Mouse (Mus musculus) stomach, embryonic 16.5 days (tissue): ENCODE measurements around the gene Usp6nl. TPM values are rescaled to one million over a fixed set of nuclear protein-coding genes. Genes with fewer than 3 reads are reported as not detected.

ENCODE experiments used
- ATAC-seq: fragments of 200-750 bp; cut with Nextera tagmentation; 2 replicates; pipeline ENCODE4 v1.8.0; 2017; ENCODE audit warnings: moderate number of reproducible peaks, moderate TSS enrichment; ENCODE audit not compliant: insufficient read depth, low FRiP score
- H3K27ac ChIP-seq: fragments of 300-500 bp; sonication (generic); 2 replicates; pipeline ENCODE4 v1.5.1; 2014; ENCODE audit warnings: low read length
- H3K27me3 ChIP-seq: fragments of 300-500 bp; sonication (generic); 2 replicates; pipeline ENCODE4 v1.6.1; 2014; ENCODE audit warnings: low read length, control low read depth, mixed read lengths; ENCODE audit not compliant: control insufficient read depth, insufficient read depth
- H3K36me3 ChIP-seq: fragments of 300-500 bp; sonication (generic); 2 replicates; pipeline ENCODE4 v1.6.1; 2014; ENCODE audit warnings: low read length; ENCODE audit not compliant: control insufficient read depth, insufficient read depth
- H3K4me1 ChIP-seq: fragments of 300-500 bp; sonication (generic); 2 replicates; pipeline ENCODE4 v1.6.1; 2014; ENCODE audit warnings: low read length, control low read depth, mixed read lengths; ENCODE audit not compliant: control insufficient read depth, insufficient read depth
- H3K4me2 ChIP-seq: fragments of 300-500 bp; sonication (generic); 2 replicates; pipeline ENCODE4 v1.6.1; 2014; ENCODE audit warnings: low read depth, low read length, mixed read lengths
- H3K4me3 ChIP-seq: fragments of 300-500 bp; sonication (generic); replicated peaks from 2 replicates; pipeline ENCODE4 v1.5.1; 2014; ENCODE audit warnings: mild to moderate bottlenecking, low read length
- H3K9ac ChIP-seq: fragments of 300-500 bp; sonication (generic); 2 replicates; pipeline ENCODE4 v1.6.1; 2014; ENCODE audit warnings: low read length
- H3K9me3 ChIP-seq: fragments of 300-500 bp; sonication (generic); replicated peaks from 2 replicates; pipeline ENCODE4 v1.6.1; 2016; ENCODE audit warnings: low read length, control low read depth; ENCODE audit not compliant: control insufficient read depth
- WGBS: fragments of 180-500 bp; shearing (Covaris S2); extraction: QIAGEN DNeasy Blood & Tissue Kit; methylation state at CpG from one replicate; pipeline ENCODE4 v1.1.7; 2014; 5-methylcytosine and 5-hydroxymethylcytosine counted together
- polyA plus RNA-seq: library from polyadenylated mRNA; unstranded; fragments of >200 nt; fragmentation: Nextera tagmentation; extraction: Ambion mirVana; gene quantifications from 2 replicates; pipeline ENCODE4 v1.2.1, GENCODE M21; 2015

Usp6nl gene
- polyA plus RNA-seq, 1 experiment from 2014 or later = 9.4 TPM

DNA sequence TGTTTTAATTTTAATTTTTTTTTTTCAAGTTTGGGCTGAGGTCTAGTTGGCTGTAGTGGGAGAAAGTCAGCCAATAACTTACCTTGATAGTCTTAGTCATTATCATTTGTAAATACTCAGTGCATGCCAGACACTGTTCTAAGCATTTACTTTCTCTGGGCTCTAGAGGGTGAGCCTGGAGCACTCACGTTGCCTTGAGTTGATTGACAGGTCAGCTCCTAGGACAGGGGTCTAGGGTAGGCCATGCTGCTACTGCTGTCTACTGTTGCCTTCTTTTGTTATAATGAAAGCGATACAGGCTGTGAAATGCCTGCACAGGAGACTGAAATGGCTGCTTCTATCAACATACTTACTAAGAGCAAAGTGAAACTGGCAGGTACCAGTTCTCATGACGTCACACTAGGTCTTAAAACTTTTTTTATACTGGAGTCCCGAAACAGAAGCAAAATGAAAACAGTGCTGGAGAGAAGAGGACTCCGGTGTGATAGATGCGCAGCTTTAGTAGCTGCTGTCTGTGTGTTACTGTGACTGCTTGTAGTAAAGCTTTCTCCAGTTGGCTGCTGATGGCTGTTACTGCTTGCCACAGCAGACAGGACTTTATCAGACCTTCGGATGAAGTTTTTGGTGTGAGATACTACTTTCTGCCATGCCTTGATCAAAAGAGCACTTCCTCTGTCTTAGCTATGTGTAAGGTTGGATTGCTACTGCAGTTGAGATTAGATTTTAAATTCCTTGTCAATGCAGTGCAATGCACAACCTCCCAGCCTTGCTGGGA, 73.6 kb downstream of the Usp6nl start:
- Histone ChIP-seq H3K36me3 (no peaks in the 10 kb centered on the region), H3K4me1 (peaks cover 5% of the 10 kb centered on the region; the same call in 1 of the 2 replicates), H3K9ac (no peak overlapping the region), H3K4me2 (no peak overlapping the region), H3K4me3 (no peak overlapping the region), H3K27me3 (no peaks in the 10 kb centered on the region), H3K9me3 (no peaks in the 10 kb centered on the region), H3K27ac (no peak overlapping the region)
- WGBS = 63% methylated on average over 7 of the region's 7 CpGs
- no peak for ATAC-seq

GRCm38 (mm10) chr2:6396626-6397146, 74.2 kb downstream of the Usp6nl start:
- Histone ChIP-seq H3K36me3 (no peaks in the 10 kb centered on the region), H3K4me1 (peaks cover 5% of the 10 kb centered on the region; the same call in 1 of the 2 replicates), H3K4me2 (no peak overlapping the region), H3K27ac (no peak overlapping the region), H3K9ac (no peak overlapping the region), H3K9me3 (no peaks in the 10 kb centered on the region), H3K27me3 (no peaks in the 10 kb centered on the region), H3K4me3 (no peak overlapping the region)
- no peak for ATAC-seq
- 52% methylated on average over 1 of the region's 1 CpGs for WGBS

GRCm38 (mm10) chr2:6397166-6397565, 74.7 kb downstream of the Usp6nl start:
- no peak overlapping the region for H3K4me2 ChIP-seq
- no peaks in the 10 kb centered on the region for H3K9me3 ChIP-seq
- no peak overlapping the region for H3K4me3 ChIP-seq
- H3K27me3 ChIP-seq = no peaks in the 10 kb centered on the region
- no peak overlapping the region for H3K27ac ChIP-seq
- WGBS = 43% methylated on average over 3 of the region's 3 CpGs
- no peak for ATAC-seq
- H3K36me3 ChIP-seq = no peaks in the 10 kb centered on the region
- H3K4me1 ChIP-seq = peaks cover 5% of the 10 kb centered on the region; the same call in 1 of the 2 replicates
- no peak overlapping the region for H3K9ac ChIP-seq

- Histone ChIP-seq H3K9ac (no peak overlapping the region), H3K4me2 (no peak overlapping the region), H3K9me3 (no peaks in the 10 kb centered on the region), H3K27ac (no peak overlapping the region), H3K4me1 (peaks cover 5% of the 10 kb centered on the region), H3K27me3 (no peaks in the 10 kb centered on the region), H3K36me3 (no peaks in the 10 kb centered on the region), H3K4me3 (no peak overlapping the region)
- ATAC-seq = no peak
- WGBS = 67% methylated on average over 6 of the region's 6 CpGs
Observed at GRCm38 (mm10) chr2:6398826-6399225, 76.4 kb downstream of the Usp6nl start.

DNA sequence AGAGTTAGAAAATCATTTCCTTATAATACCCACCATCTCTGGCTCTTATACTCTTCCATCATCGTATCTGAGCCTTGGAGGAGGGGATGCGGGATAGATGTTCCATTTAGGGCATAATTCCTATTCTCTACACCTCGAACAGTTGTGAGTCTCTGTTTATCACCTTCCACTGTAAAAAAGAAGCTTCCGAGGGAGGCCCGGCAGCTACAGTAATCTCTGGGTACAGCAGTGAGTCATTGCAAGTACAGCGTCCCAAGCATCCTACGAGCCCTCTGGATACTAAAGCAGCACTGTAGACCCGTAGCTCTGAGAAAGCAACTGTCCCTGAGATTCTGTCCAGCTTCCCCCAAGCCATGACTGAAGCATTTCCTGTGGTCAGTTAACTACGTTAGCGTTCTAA, 78.6 kb downstream of the Usp6nl start:
- Histone ChIP-seq H3K4me2 (no peak overlapping the region), H3K9ac (no peak overlapping the region), H3K4me1 (peaks cover 11% of the 10 kb centered on the region), H3K36me3 (no peaks in the 10 kb centered on the region), H3K4me3 (no peak overlapping the region), H3K9me3 (no peaks in the 10 kb centered on the region), H3K27ac (no peak overlapping the region), H3K27me3 (no peaks in the 10 kb centered on the region)
- no peak for ATAC-seq
- WGBS = 85% methylated on average over 10 of the region's 10 CpGs

- Histone ChIP-seq H3K36me3 (no peaks in the 10 kb centered on the region), H3K27me3 (no peaks in the 10 kb centered on the region)
Observed at GRCm38 (mm10) chr2:6403375-6403774, 80.9 kb downstream of the Usp6nl start.

GRCm38 (mm10) chr2:6403991-6404390, 81.5 kb downstream of the Usp6nl start:
- peak overlapping the region; percentile 4; the same call in 1 of the 2 replicates for H3K27ac ChIP-seq
- peaks cover 5% of the 10 kb centered on the region; the same call in 1 of the 2 replicates for H3K4me1 ChIP-seq
- no peak overlapping the region for H3K4me3 ChIP-seq
- H3K9me3 ChIP-seq = no peaks in the 10 kb centered on the region
- no peaks in the 10 kb centered on the region for H3K27me3 ChIP-seq
- WGBS = 54% methylated on average over 3 of the region's 3 CpGs
- no peak for ATAC-seq
- no peak overlapping the region for H3K9ac ChIP-seq
- no peaks in the 10 kb centered on the region for H3K36me3 ChIP-seq
- H3K4me2 ChIP-seq = no peak overlapping the region

More at GRCm38 (mm10) chr2:6403375-6403774, 80.9 kb downstream of the Usp6nl start:
- H3K4me2 ChIP-seq = no peak overlapping the region
- peaks cover 5% of the 10 kb centered on the region; the same call in 1 of the 2 replicates for H3K4me1 ChIP-seq
- H3K27ac ChIP-seq = peak overlapping the region; percentile 4; the same call in 1 of the 2 replicates
- H3K4me3 ChIP-seq = no peak overlapping the region
- 34% methylated on average over 11 of the region's 11 CpGs for WGBS
- H3K9me3 ChIP-seq = no peaks in the 10 kb centered on the region
- H3K9ac ChIP-seq = peak overlapping the region; percentile 40; the same call in 1 of the 2 replicates
- ATAC-seq = peak; percentile 59; the same call in 1 of the 2 replicates

- Histone ChIP-seq H3K36me3 (no peaks in the 10 kb centered on the region), H3K9me3 (no peaks in the 10 kb centered on the region), H3K4me1 (peaks cover 5% of the 10 kb centered on the region; the same call in 1 of the 2 replicates), H3K27me3 (no peaks in the 10 kb centered on the region), H3K4me2 (no peak overlapping the region), H3K4me3 (no peak overlapping the region), H3K27ac (no peak overlapping the region), H3K9ac (no peak overlapping the region)
- 66% methylated on average over 7 of the region's 7 CpGs for WGBS
- no peak for ATAC-seq
Observed at GRCm38 (mm10) chr2:6404627-6405026, 82.2 kb downstream of the Usp6nl start.
